Mouse (Mus musculus) 416B (cell line): ENCODE measurements around the gene Rxra.

Source experiments
- DNase-seq: peaks from one replicate; pipeline ENCODE4 v3.0.0; 2011; ENCODE audit warnings: low read depth

The Rxra gene

DNA sequence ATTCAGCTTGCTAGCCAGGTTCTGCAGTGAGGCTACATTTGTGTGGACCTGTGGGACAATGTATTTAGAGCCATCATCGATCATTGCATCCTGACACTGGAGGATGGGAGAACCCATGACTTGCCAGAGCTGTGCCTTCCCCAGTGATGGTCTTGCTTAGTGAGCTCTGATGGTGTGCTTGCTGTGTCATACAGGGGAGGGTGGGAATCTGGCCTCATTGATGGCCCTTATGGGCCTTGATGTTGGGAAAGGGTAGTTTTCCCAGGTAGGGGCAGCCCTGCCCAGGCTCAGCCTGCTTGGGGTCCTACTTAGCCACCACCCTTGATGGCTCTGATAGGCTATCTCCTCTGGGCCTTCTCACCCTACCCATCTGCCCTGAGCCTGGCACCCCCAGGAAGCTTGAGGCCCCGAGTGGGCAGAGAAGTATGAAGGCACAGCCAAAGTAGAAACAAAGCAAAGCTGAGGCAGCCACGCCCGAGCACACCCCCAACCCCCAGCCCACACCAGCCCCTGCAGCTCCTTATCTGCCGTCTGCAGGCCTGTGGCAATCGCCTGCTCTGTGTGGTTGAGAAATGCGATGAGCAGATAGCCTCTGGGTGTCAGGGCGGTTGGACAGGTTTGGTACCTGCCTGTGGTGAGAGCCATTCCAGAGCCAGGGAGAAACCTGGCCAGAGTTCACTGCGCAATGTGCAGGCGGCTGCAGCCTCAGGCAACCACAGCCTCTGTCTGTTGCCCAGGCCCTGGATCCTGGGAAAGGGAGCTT lies 26.8 kb downstream of the Rxra start:
- DNase-seq, result peak; percentile 30

DNA sequence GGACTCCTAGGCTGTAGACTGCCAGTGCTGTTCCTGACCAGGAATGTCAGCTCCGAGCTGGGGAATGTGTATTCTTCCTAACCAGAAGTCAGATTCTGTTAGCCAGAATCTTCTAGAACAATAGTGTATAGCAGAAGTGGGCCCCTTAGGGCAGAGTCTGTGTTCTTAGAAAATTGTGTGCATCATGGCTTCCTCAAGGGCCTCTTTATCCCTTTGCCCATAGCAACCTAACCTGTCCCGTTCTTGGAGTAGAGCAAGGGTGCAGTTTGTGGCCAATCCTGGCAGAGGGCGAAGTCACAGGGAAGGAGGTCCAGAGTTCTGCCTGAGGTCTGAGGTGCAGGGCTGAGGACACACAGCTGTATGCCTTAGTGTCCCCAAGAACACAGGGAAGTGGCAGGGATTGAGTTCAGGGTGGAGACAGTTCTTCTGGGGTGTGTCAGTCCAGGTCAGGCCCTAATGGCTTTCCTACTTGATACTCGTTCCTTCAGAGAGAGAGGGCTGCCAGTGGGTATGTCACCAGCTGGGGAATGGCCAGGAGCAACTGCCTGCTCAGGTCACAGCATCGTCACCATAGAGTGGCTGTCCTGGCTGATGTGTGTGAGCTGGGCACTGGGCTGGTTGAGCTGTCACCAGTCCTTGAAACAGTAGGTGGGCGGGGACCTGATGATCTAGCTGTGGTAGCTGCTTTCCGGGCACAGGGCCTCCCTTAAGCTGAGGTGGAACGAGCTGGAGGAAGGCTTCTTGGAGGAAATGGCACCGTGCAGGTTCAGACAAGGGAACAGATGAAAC lies 27.8 kb downstream of the Rxra start:
- DNase-seq, result peak; percentile 2

DNA sequence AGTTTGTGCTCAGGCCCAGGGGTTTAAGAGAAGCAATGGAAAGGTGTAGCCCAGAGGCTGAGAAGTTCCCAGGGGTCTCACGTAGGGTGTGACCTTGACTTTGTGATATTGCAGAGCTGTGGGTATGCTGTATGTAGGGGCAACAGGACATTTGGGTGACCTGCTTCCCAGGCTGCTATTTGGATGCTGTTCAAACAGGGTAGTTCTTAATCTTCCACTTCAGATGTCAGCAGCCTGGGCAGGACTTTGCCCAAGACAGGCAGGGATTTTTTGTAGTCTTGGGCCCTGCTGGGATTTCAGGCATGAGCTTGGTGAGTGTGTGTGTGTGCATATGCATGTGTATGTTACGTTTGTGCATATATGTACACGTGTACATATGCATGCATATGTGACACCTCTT lies 28.4 kb downstream of the Rxra start:
- no peak for DNase-seq

DNA sequence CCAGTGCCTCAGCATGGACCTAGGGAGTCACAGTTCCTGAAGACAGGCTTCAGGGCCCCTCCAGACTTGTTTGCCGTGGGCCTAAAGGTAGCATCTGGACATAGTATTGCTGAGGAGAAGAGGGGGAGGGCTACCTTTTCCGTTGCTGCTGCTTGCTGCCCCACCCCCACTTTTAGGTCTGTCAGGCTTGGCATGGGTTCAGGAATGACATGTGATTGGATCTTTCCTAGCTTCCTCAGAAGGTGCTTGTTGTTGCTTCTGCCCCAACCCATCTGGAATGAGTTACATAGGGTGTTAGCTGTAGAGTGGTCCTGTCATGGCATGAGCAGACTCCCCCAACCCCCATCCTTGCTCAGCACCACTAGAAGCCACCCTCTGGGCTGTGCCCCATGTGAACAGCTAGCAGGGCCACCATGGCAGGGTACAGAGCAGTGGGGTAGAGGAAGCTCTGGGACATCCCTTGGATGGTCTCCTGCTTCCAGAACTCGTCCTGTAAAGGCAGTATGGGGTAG lies 34.7 kb downstream of the Rxra start:
- no peak for DNase-seq

DNA sequence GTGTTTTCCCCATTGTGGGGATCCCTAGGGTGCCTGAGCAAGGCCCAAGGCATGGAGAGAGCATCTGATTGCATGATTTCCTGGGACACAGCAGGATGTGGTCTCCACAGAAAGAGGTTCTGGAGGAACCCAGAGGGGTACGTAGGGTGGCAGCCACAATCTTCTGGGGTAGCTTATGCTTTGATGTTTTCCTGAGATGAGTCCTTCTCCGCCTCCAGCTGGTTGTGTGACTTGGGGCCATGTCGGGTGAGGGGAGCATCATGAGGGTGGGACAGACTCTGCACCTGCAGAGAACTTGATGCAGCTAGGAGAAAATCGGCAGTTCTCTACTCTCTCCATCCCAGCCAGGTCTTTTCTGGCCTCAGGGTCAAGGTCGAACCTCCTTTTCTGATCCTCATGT lies 36.4 kb downstream of the Rxra start:
- no peak for DNase-seq

DNA sequence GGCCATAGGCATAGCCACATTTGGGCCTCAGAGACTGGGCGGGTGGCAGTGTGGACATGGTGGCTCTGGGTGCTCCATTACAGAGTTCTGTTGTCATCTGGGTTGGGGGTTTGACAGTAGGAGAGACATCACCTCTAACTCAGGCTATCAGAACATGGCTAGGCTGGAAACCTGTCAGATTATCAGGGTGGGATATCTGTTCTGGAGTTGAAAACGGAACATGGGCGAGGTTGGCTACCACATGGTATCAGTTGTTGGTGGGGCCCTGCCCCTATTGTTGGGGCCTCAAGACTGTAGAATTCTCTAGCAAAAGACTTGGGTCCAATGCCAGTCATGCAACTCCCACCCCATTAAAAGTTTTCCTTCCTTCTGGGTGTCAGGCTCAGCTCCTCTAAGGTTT lies 37.1 kb downstream of the Rxra start:
- no peak for DNase-seq

DNA sequence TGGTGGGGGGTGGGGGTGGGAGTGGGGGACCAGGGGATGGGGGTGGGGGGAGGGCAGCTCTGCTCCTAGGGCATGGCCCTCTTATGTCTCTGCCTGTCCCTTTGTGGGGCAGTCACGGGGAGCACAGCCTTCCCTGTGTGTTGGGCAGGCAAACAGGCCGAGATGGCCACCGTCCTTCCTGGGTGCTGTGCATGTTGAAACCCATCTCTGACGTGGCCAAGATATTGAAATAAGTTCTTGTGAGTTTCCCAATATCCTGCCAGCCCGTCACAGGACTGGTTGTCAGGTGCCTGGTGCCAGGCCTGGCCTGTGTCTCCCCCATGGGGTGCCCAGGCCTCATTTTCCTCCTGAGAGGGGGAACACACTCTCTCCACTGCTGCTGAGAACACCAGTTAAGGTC lies 37.9 kb downstream of the Rxra start:
- no peak for DNase-seq

DNA sequence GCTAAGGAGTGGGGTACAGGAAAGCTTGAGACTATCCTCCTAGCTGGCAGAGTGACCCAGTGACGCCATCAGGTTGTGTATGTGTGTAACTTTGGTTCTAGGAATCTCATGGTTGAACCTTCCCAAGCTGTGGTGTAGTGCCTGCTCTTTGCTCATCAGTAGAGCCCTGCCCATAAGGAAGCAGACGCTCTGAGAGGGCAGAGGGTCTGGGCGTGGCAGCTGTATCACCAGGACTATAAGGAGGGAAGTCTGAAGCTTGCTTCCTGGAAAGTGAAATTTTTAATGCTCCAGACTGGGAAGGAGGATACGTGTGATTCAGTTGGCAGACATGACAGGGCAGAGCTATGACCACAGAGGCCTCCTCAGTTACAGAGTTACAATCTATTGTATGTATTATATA lies 39.0 kb downstream of the Rxra start:
- DNase-seq, result no peak

DNA sequence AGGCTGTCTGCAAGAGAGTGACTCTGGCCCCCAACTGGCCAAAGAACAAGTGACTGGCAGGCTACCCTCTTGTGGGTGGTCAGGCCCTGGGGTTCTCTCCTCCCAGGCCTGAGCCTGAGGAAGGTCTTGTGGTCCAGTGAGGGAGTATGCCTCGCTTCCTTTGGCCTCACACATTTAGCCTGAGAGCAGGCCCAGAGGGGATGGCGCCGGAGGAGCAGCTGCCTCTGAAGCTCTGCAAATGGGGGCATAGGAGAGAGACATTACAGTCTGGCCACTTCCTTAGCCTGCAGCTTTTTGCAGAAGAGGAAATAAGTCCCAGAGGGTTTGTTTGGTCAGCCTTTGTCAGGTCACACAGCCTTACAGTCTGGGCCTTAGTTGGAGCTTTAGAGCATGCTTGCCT lies 40.1 kb downstream of the Rxra start:
- no peak for DNase-seq

DNA sequence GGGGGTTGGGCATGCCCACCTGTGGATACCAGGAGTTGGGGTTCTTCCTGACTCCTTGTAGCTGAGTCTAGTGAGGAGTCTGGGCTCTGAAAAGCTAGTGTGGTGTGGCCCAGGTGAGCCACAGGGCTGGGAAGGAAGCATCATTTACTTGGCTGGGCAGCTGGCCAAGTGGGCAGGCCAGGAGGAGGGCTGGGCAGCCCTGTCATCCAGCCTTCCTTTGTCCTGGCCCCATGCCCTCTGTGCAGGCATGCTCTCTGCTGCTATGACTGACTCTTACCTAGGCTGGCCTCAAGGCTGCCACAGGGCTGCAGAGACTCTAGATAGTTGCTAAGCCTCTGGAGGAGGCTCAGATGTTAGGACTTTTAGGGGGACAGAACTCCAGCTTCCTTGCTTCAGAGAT lies 42.0 kb downstream of the Rxra start:
- DNase-seq, result peak; percentile 17

DNA sequence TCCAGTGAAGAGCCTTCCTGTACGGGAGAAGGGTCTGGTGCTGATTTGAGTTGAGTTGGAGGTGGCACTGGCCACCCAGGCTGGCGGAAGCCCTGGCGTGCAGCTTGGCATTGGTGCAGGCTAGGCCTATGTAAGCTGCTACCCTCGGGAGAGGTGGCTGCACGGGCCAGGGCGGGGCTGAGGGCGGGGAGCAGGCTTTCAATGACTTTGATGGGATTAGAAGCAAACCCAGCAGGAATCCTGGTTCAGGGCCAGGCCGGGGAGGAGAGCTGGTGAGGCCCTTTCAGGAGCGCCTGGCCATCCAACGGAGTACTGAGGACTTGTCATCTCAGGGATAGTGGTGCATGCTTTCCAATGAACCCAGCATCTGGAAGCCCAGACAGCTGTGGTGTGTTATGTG lies 43.4 kb downstream of the Rxra start:
- DNase-seq, result no peak

DNA sequence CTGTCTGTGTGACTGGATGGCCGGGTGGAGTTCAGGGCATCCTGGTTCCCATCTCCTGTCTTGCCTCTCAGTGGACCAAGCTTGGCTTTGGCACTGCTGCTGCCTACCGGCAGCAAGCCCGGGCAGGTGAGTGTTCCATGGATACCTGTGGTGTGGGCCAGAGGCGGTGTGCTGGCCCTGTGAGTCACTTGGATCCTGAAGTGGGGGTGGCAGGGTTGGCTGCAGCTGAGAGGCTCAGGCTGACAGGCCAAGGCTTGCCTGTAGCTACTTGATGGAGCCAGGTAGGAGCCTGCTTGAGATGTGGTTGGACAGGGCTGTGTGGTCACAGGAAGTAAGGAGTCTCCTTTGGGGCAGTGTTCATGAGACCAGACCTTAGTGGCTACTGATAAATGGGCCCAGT lies 45.4 kb downstream of the Rxra start:
- DNase-seq, result no peak

DNA sequence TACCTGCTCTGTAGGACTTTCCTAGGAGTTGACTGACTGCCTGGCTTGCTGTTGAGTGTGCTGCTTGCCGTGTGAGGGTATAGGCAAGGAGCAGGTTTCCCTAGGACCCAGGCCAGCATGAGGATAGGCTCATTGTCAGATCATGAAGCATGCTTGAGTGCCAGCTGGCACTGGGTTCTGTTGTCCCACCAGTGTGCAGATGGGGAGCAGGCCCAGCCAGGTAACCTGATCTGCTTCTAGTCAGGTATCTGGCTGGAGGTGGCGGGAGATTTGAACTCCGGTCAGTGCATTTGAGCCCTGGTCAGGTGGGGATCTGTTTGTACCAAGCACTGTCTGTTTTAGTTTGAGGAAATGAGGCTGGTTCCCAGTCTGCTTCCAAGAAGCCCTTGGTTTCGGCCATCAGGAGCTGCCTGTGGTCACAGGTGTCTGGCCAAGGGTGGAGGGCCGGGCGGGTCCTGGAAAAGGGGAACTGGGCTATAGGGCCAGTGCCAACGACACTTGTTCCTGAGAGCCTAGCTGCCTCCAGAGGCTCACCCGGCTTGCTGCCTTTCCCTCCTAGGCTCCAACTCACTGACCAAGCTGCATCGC lies 48.6 kb downstream of the Rxra start:
- no peak for DNase-seq

DNA sequence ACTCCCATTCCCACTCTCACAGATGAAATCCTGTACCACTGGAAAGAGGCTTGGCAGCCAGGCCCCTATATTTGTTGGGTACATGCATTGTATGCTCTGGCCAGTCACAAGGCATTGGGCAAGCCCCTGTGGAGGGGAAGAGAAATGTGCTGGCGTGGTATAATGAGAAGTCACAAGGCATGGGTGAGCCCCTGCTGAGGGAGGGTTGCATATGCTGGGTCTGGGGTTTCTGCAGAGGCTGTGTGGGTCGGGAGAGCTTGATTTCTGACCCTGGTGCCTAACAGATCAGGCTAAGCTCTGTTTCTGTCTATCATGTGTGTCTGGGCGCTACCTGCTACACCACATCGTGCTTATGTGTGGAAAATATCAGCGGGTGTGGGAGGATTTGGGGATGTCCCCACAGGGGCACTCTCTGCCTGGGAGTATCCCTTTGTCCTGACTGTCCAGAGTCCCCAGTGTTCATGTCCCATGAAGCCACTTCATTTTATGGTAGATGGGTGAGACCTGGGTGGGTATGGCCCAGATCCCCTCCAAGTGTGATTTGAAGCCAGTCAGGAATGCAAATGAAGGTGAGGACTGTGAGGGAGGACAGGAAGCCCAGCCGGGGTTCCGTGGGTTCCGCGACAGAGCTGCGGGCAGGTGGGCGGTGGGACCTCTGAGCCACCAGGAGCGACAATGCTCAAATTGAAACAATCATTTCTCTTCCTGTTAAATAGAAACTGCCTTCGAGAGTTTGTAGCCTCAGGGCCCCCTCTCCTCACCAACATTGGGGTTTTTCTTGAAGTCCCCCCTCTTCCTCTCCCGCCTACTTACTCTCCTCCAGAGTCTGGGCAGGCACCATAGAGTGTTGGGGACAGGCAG lies 52.0 kb downstream of the Rxra start:
- DNase-seq, result no peak

DNA sequence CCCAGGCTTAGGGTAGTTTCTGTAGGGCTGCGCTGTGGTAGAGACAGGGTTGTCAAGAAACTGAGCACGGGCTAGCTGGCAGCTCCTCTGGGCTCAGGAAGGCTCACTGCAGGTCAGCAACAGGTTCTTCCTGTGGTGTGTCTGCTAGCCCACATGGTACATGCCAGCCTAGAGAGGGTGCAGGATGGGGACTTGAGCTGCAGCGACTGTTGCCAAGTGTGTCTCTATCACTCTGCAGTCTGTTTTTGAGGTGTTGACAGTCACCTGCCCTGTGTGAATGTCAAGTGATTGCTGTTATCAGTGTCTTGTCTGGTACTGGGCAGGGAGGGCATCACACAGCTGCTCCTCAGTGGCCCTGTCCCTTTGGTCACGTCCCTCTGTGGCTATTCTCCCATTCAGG lies 52.8 kb downstream of the Rxra start:
- DNase-seq, result no peak

DNA sequence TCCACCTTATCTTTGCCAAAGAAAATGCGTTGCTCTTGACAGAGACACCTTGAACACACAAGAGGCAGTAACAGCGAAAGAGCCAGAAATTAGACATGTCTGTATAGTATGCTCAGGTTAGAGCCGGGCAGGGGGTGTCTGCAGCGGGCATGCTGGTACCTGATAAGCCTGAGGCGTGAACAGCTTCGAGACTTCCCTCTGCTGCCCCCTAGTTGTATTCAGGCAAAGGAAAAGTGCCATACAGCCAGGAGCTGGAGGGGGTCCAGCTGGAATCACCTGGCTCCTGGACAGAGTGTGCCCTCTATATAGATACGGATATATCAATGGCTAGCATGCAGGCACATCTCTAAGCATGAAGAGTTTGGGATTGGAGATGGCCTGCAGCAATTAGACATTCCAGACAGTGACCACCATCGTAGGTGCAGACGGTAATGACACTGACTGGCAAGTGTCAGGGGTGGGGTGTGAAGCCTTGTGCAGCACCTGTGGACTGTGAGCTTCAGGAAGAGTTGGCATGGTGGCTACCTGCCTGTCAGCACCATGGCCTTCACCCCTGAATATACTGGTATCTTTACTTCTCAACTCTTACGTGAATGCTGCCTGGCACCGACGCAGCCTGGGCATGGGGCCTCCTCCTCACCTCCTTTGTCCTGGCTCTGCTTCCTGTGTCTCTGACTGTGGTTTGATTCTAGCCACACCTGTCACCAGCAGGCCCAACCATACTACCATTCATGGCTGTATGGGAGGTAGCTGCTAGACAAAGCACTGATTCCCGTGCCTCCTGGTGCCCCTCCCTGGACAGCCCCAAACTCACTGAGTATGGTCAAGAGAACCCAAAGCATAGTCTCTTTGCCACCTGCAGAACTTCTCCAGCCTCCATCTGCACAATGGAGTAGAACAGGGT lies 54.0 kb downstream of the Rxra start:
- DNase-seq, result peak; percentile 16

DNA sequence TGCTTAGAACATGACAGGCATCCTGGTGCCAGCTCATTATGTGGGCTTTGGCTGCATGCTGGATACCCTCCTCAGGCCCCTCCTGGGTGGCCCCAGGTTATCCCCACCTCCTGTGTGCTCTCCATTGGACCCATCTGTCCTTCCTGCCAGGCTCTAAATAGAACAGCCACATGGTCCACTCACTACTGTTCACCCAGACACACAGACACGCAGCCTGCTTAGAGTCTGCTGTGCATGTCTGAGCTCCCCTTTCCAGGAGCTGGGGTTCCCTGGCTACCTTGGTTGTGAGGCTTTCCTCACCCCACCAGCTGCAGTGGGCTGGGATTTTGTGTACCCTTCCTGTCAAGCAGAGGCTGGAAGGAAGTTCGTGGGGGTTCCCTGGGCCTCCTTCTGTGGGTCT lies 56.8 kb downstream of the Rxra start:
- DNase-seq, result no peak

DNA sequence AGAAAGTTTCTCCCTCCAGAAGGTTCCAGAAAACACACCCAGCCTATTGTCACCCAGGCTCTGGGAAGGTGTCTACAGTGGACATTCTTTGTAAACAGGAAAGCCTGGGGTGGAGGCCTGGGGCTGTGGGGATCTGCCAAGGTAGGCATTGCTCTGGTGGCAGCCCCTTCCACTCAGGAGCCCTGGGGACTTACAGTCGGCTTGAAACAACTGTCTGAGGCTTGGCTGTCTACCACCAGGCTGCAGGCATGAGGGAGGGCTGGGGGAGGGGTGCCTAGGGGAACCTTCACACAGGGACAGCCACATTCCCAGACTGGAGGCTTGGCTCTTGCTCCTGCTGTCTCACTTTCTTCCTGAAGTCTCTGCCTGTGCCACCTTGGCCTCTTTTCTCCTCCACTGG lies 58.1 kb downstream of the Rxra start:
- DNase-seq, result no peak

DNA sequence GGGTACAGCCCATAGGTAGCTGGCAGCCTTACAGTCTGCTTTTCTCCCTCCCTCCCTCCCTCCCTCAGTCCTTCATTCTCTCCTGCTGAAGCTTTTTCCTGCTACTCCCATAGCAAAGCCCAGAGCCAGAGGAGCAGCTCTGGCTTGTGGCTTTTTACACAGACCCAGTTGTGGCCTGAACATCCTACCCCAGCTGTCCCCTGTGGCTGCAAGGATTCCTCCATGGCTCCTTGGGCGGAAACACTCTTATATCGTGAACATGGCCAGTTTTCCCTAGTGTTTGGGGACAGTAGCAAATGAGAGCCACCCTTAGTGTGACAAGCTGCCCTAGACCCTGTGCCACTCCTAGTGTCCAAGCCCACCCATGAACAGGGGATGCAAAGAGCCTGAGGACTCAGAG lies 58.6 kb downstream of the Rxra start:
- DNase-seq, result no peak

DNA sequence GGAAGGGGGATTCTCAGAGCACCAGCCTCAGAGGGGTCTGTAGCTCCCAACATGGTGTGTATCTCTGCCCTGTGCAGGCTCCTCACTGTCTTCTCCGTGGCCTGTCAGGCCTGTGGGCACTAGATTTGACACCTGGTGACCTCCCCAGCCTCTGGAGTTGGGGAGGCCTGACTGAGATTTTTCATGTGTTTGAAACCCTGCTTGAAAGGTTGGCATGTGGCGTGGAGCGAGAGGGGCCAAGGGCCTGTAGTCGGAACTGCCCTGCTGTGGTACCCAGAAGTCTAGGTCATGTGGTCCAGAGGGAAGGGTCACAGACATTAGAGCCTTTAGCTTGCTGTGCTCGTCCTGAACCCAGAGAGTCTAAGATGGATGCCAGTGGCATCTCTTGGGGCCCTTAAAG lies 60.6 kb downstream of the Rxra start:
- no peak for DNase-seq

DNA sequence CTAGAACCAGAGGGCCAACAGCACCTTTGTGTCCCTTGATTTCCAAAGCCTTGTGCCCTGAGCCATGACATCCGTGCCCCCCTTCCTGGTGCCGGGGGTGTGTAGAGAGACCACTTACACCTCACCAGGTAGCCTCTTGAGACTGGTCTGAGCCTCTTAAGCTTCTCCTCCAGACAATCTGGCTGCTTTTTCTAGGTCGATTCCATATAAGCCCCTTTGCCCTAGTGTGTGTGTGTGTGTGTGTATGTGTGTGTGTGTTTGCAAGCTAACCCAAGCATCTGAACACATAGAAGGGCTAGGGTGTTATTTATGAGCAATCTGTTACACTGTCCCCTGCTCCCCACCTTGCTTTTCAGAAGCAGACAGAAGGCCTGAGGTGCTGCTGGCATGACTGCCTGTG lies 62.2 kb downstream of the Rxra start:
- no peak for DNase-seq
